Mouse (Mus musculus): ENCODE results near the gene Ninj1.
A peak's percentile ranks its signal among the peaks of the same experiment; 100 is the strongest.

Gene Ninj1

GRCm38 (mm10) chr13:49196211-49196610 is 8.9 kb downstream of the Ninj1 start:
- DNase-seq (ENCODE audit: low read depth, low spot score): no peak

GRCm38 (mm10) chr13:49196766-49197165 is 9.5 kb downstream of the Ninj1 start:
- no peak for DNase-seq (ENCODE audit: low read depth, low spot score)

DNA sequence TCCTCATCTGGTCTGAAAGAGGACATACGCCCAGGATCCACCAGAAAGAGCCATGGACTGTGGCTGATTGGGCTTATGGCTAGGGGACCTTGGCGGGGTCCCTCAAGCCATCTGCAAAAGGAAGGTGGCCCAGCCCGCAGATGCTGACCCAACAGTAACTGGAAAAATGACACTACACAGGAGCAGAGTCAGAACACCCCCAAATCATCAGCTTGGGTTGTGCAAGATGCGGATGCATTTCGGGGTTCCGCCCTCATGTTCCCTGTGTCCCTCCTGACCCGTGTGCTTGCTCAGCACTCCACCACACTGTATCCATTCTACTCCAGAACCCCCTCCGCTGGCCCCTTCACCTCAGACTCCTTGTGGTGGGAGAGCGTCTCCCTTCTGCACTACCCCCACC is 11.4 kb downstream of the Ninj1 start:
- DNase-seq (ENCODE audit: low read depth, low spot score): no peak

DNA sequence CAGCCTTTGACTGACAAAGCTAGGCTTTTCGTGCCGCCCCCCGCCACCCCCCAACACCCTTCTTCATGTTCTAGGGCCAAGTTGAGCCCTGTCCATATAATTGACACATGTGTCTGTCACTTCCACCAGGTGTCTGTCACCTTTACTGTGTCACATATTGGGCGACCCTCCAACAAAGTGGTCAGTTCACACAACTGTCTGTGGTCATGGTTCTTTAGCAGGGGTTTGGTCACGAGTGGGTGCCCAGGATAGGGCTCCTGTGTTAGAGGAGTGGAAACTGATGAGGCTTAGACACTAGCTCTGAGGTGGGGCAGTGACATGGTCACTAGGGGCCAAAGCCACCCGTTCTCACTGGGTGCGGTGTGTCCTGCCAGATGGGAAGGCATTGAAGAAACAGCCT is 12.6 kb downstream of the Ninj1 start:
- DNase-seq (ENCODE audit: low read depth, low spot score): no peak

GRCm38 (mm10) chr13:49200688-49201087 is 13.4 kb downstream of the Ninj1 start:
- no peak for DNase-seq (ENCODE audit: low read depth, low spot score)

DNA sequence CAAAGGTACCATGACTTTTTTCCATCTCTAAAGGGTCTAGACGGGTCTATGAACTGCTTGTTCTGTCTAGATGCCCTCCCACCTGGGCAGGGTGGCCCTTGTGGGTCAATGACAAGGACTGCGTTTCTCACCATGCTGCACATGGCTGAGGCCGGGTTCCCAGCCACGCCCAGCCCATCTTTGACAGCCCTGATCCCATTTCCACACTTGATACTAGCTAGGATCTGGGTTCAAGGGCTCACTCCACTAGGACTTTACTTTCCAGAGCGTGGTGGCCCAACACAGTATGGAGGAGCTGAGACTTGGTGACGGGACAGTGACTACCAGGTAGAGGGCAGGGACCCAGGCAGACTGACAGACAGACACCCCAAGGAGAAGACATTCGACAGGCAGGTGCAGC is 15.3 kb downstream of the Ninj1 start:
- no peak for DNase-seq (ENCODE audit: low read depth, low spot score)

DNA sequence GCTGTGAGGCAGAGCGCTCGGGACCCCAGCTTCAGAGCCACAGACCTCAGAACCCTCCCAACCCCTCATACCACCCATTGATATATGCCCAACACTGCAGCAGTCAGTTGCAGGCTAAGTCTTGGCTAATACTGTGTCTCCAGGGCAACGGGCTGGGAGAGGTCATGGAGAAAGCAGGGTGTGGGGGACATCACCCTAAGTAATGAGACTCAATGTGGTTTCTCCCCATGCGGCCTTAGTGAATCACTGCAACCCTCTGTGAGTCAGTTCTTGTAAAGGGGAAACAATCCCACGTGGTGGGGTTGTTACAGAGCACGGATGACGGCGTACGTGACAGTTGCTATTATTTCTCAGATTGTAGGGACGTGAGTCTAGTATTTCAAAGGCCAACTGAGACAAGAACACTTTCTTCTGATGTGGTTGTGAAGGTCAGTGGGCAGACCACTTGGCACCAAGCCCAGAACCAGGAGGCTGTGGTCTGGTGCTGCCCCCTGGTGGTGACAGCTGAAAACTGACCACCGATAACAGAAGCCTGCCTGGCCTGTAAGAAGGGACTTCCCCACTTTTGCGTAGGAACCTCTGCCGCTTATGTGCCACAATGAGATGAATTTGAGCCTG is 18.2 kb downstream of the Ninj1 start:
- DNase-seq (ENCODE audit: low read depth, low spot score): peak; percentile 68

DNA sequence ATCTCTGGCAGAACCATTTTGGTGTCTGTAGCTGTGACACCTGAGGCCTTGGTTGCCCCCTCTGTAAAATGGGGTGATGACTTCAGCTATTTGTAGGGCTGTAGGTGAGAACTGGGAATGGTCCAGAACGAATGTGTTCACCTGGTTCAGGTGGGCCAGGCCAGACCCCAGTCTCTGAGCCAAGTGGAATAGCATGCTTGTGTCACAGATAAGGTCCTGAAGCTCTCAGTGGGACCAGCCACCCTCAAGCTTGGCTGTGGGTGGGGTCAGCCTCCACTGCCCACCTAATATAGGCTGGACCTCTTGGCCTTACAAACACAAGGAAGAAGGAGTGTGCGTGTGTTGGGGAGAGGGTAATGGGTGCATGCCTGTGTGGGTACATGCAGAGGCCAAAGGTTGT is 19.1 kb downstream of the Ninj1 start:
- no peak for DNase-seq (ENCODE audit: low read depth, low spot score)

GRCm38 (mm10) chr13:49209306-49209705 is 22.0 kb downstream of the Ninj1 start:
- no peak for DNase-seq (ENCODE audit: low read depth, low spot score)

DNA sequence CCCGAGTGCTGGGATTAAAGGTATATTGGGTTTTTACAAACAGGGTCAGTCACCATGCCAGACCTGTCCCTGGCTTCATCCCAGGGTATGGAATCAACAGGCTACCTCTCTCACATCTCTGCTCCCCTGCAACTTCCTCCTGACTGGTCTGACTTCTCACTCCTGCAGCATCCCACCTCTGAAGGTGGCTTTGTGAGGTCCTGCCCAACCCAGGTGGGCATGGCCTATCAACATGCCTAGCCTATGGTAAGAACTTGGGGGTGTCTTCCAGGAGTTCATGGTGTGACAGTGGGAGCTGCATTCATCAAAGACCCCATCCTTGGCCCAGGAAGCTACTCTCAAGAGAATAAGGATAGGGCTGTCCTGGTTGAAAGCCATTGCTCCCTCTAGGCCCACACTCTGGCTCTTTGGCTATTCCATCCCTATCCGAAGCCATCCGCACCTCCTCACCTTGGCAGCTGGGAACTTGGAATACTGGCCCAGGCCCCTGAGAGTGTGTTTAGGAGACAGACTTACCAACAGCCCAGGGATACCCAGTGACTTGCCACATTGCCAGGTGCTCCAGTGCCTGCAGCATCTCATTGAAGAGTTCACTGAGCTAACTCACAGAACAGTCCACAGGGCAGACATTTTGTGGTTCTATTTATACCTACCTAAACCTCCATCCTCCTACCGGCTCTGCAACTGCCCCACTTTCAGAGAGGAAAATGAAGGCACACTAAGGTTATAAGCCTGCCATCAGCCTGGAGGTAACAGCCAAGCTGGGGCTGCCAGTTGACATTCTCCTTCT is 25.6 kb downstream of the Ninj1 start:
- no peak for DNase-seq (ENCODE audit: low read depth, low spot score)

GRCm38 (mm10) chr13:49213531-49213932 is 26.2 kb downstream of the Ninj1 start:
- no peak for DNase-seq (ENCODE audit: low read depth, low spot score)

DNA sequence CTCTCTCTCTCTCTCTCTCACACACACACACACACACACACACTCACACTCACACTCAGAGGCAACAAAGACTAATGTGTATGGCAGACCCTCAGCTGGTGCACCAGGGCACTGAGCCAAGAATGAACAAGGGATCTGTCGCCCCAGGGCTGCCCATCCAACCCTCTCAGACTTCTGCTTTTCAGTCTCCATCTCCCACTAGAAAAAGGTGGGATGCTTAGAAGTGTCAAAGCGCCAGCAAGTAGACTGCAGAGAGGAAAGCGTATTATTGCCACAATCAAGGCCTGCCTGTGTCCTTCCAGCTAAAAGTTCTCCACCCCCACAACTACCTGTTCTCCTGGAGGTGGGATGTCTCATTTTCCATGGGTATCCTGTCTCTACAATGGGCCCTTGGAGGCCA is 27.2 kb downstream of the Ninj1 start:
- no peak for DNase-seq (ENCODE audit: low read depth, low spot score)

- no peak for DNase-seq (ENCODE audit: low read depth, low spot score)
Observed at GRCm38 (mm10) chr13:49215128-49215503, 27.8 kb downstream of the Ninj1 start.

GRCm38 (mm10) chr13:49215504-49216219 is 28.4 kb downstream of the Ninj1 start, which contains the start of gene Card19:
Gene Card19 (minus strand): TSS chr13:49216037.
- peak; percentile 92 for DNase-seq (ENCODE audit: low read depth, low spot score)

DNA sequence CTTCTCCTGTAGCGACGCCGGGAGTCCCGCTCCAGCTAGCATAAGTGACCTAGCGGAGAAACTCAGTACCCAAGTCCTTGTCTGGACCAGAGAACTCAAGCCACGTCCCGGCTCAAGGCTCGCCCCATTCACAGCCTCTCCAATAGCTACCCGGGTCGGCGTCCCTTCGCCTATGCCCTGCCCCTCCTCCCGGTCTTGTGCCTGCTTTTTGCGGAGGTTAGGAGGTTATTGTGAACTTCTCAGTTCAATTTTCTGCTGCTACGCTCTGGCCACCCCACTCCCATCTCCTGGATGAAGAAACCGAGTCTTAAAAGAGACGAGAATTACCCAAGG is 28.9 kb downstream of the Ninj1 start:
- DNase-seq (ENCODE audit: low read depth, low spot score): no peak

GRCm38 (mm10) chr13:49216808-49217561 is 29.7 kb downstream of the Ninj1 start:
- DNase-seq (ENCODE audit: low read depth, low spot score): no peak

DNA sequence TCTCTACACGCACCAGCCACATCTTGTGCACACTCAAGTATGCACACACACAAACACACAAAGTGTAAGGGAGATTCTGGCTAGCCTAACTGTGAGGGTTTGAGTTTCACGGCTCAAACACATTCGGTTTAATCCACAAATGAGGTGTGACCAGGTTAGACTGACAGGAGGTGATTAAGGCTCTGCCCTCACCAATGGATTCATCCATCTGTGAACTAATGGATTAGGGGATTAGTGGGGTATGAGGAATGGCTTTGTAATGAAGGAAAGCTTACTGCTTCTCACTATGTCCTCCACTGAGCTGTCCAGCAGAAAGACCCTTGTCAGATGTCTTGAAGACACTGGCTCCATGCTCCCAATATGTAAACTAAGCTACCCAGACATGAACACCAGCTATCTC is 31.4 kb downstream of the Ninj1 start:
- no peak for DNase-seq (ENCODE audit: low read depth, low spot score)

DNA sequence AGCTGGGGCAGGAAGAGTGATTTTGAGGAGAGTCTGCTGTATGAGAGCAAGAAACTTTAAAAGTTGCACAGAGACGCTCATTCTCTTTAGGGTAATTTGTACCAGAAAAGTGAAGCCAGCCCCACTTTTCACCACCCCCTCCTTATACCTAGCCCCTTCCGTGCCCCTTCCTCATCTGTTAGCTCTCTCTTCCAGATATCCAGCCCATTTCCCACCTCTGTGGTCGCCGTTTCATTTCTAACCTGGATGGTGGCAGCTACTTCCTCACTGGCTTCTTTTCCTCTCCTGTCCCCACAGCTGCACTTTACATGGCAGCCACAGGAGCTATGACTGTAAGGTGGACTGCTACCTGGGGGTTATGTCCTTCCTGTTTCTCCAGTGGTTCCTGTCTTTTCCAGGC is 32.1 kb downstream of the Ninj1 start:
- DNase-seq (ENCODE audit: low read depth, low spot score): no peak

DNA sequence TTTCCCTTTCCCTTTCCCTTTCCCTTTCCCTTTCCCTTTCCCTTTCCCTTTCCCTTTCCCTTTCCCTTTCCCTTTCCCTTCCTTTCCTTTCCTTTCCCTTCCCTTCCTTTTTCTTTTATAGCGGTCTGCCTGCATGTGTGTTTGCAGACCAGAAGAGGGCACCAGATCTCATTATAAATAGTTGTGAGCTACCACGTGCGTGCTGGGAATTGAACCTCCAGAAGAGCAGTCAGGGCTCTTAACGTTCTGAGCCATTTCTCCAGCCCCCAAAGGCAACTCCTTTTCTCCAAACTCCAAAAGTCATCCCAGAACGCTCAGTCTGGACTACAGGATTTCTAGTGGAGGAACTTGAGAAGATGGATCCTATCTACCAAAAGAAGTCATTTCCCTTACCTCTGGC is 33.6 kb downstream of the Ninj1 start:
- DNase-seq (ENCODE audit: low read depth, low spot score): peak; percentile 70

DNA sequence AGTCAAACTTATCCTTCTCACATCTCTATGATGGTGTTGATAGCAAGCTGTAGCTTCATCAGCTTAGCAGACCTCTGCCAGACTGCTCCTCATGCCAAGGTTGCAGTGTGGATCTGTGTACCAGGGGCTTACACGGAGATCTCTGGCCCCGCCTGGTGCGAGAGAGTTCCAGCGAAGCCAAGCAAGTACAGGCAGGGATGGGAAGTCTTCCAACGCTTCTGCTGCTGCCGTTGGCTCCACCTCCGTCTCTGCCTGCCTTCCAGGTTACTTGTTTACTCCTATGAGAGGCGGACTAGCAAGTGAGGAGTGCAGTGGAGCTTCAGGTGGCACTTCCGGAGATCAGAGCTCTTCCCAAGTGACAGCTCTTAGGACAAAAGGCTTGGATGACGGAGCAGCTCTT is 37.0 kb downstream of the Ninj1 start:
- DNase-seq (ENCODE audit: low read depth, low spot score): peak; percentile 28

- DNase-seq (ENCODE audit: low read depth, low spot score): no peak
Observed at GRCm38 (mm10) chr13:49224729-49225128, 37.4 kb downstream of the Ninj1 start.

GRCm38 (mm10) chr13:49225159-49225558 is 37.9 kb downstream of the Ninj1 start:
- DNase-seq (ENCODE audit: low read depth, low spot score): no peak

Measured in ES-CJ7 (cell line).